Mouse (Mus musculus): ENCODE results near the gene Nr1h2. TPM values are rescaled to one million over a fixed set of nuclear protein-coding genes. Genes with fewer than 3 reads are reported as not detected.
A peak's percentile ranks its signal among the peaks of the same experiment; 100 is the strongest.

The Nr1h2 gene
- total and polyA plus RNA-seq, 3 experiments = 49.7 to 82.3 TPM; not detected in 1

DNA sequence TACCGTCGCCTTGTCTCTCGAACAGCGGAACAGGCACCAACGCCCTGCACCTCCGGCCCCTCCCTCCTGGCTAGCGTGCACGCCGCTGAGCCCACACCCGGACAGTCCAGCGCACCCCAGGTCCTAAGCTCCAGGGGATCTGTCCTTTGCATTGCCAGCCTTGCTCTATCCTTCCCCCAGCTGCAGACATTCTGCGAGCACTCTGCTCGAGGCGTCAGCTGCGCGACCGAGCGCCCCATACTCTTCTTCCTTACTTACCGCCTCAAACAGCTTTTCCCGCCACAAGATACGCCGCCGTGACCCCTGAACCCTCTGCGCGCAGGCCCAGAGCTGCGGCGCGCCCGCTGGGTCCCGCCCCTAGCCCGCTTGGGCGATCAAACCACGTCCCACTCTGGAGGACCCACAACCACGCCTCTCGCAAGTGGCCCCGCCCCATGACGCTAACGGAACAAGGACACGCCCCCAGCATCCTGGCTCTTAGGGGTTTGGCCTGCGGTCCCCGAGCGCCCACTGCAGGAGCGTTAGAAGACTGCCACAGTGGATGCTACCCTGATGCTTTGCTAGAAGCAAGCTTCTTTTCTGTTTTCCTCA is 5.2 kb downstream of the Nr1h2 start, which contains the start of gene Pold1 (continued):
- no peak for TF ChIP-seq GABPA (IDR thresholded peaks at IDR 0.05; ENCODE audit: low read depth, low read length)
- TF ChIP-seq TCF12 (IDR thresholded peaks at IDR 0.05; ENCODE audit: low read depth, low read length) = peak; percentile 8; the same call in 1 of the 2 replicates
- peak; percentile 80; the same call in 1 of the 2 replicates for TF ChIP-seq MAZ (IDR thresholded peaks at IDR 0.05; ENCODE audit: low read depth, low read length)
- peak; percentile 74 for TF ChIP-seq ELF1 (IDR thresholded peaks at IDR 0.05; ENCODE audit: low read depth, low read length)
- TF ChIP-seq TAL1 (IDR thresholded peaks at IDR 0.05; ENCODE audit: low read length) = no peak
- no peak for TF ChIP-seq ZKSCAN1 (IDR thresholded peaks at IDR 0.05; ENCODE audit: low read depth, low read length)
- TF ChIP-seq CHD2 (IDR thresholded peaks at IDR 0.05; ENCODE audit: low read length) = no peak
- TF ChIP-seq KAT2A (conservative IDR thresholded peaks at IDR 0.05; ENCODE audit: low read depth, low read length) = no peak; the same call in 1 of the 2 replicates
- TF ChIP-seq ZMIZ1 (IDR thresholded peaks at IDR 0.05; ENCODE audit: low read depth, low read length) = 0 out of 2 replicates have a peak, but pooled peaks have one; percentile 25
- TF ChIP-seq USF2 (IDR thresholded peaks at IDR 0.05; ENCODE audit: borderline replicate concordance in 1 of 2, insufficient read depth in 1 of 2, low read depth in 1 of 2, low read length in 2 of 2) = no peak
- TF ChIP-seq EP300 (IDR thresholded peaks at IDR 0.05; ENCODE audit: low read depth in 1 of 2, low read length in 2 of 2) = no peak
- no peak for TF ChIP-seq MEF2A (IDR thresholded peaks at IDR 0.05; ENCODE audit: extremely low read depth, insufficient replicate concordance, low read depth, low read length, poor library complexity, severe bottlenecking)
- peak; percentile 56 for TF ChIP-seq SMC3 (IDR thresholded peaks at IDR 0.05; ENCODE audit: low read depth, low read length)
- no peak for TF ChIP-seq POLR2AphosphoS5 (IDR thresholded peaks at IDR 0.05; ENCODE audit: borderline replicate concordance, low read depth, low read length)

DNA sequence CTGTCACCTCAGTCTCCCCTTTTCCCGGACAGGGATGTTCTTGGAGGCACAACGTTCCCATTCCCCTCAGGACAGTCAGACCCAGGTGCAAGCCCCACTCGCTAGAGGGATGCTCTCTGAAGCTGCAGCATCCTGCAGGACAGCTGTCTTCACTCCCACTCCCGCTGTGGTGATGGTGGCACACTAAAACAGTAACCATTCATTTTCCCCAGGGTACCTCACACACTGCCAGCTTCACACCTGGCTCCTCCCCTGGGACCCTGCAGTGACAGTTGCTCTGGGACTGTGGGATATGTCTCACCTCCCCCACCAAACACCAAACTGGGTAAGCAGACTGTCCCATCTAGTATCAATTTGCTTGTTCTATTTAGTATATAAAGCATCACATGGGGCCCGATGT is 6.0 kb downstream of the Nr1h2 start:
- DNase-seq (ENCODE audit: low read depth, low spot score) = peak; percentile 28
- peaks cover 0 to 13% of the 10 kb centered on the region in 2 experiments; a peak in 3 of 4 replicates for H3K4me1 ChIP-seq (ENCODE audit: control insufficient read depth in 1 of 2, insufficient read depth in 2 of 2, low read length in 2 of 2)
- H3K79me2 ChIP-seq (ENCODE audit: control insufficient read depth, insufficient read depth, low read length, poor library complexity) = peaks cover 28% of the 10 kb centered on the region
- no peaks in the 10 kb centered on the region for H3K27me3 ChIP-seq (ENCODE audit: control insufficient read depth in 1 of 2, insufficient read depth in 2 of 2, low read length in 2 of 2)
- TF ChIP-seq ZC3H11A (IDR thresholded peaks at IDR 0.05; ENCODE audit: low read depth, low read length) = no peak
- no peak for TF ChIP-seq ZNF384 (IDR thresholded peaks at IDR 0.05; ENCODE audit: low read depth, low read length)
- TF ChIP-seq NELFE (IDR thresholded peaks at IDR 0.05; ENCODE audit: low read depth, low read length) = no peak
- no peak for TF ChIP-seq TAL1 (IDR thresholded peaks at IDR 0.05; ENCODE audit: low read length)
- TF ChIP-seq MXI1 (IDR thresholded peaks at IDR 0.05; ENCODE audit: low read depth, low read length) = no peak
- TF ChIP-seq MYC (IDR thresholded peaks at IDR 0.05; ENCODE audit: low read depth, low read length) = no peak
- no peak for TF ChIP-seq CTCF (IDR thresholded peaks at IDR 0.05 in 2 of 3, conservative IDR thresholded peaks at IDR 0.05 in 1 of 3; ENCODE audit: control insufficient read depth in 1 of 3, insufficient read depth in 1 of 3, low read depth in 2 of 3, low read length in 3 of 3, poor library complexity in 1 of 3, severe bottlenecking in 1 of 3)
- TF ChIP-seq TCF12 (IDR thresholded peaks at IDR 0.05; ENCODE audit: low read depth, low read length) = no peak
- TF ChIP-seq CHD1 (IDR thresholded peaks at IDR 0.05; ENCODE audit: low read depth, low read length) = no peak
- TF ChIP-seq UBTF (IDR thresholded peaks at IDR 0.05; ENCODE audit: borderline replicate concordance, insufficient read depth, low read depth, low read length) = no peak
- TF ChIP-seq POLR2AphosphoS2 (IDR thresholded peaks at IDR 0.05; ENCODE audit: low read length) = no peak; the same call in 1 of the 2 replicates
- no peak for TF ChIP-seq JUND (IDR thresholded peaks at IDR 0.05; ENCODE audit: low read depth, low read length)
- no peak for TF ChIP-seq RAD21 (IDR thresholded peaks at IDR 0.05; ENCODE audit: low read depth, low read length)
- no peak for TF ChIP-seq MYB (IDR thresholded peaks at IDR 0.05; ENCODE audit: low read depth, low read length)
- TF ChIP-seq TBP (IDR thresholded peaks at IDR 0.05; ENCODE audit: low read depth, low read length) = no peak
- no peak for TF ChIP-seq POLR2A (IDR thresholded peaks at IDR 0.05; ENCODE audit: control insufficient read depth in 1 of 2, insufficient read depth in 1 of 2, low read depth in 1 of 2, low read length in 2 of 2, poor library complexity in 1 of 2)
- H3K27ac ChIP-seq (ENCODE audit: control insufficient read depth, low read depth, low read length) = peak overlapping the region; percentile 94
- H3K36me3 ChIP-seq (ENCODE audit: control insufficient read depth in 1 of 2, insufficient read depth in 2 of 2, low read length in 2 of 2) = no peaks in the 10 kb centered on the region; a peak in 2 of 4 replicates
- no peaks in the 10 kb centered on the region for H3K9me3 ChIP-seq (replicated peaks; ENCODE audit: insufficient read depth, low read length)
- H3K4me3 ChIP-seq (ENCODE audit: control insufficient read depth in 1 of 2, insufficient read depth in 1 of 2, low read depth in 2 of 2, low read length in 2 of 2) = peak overlapping the region; percentile 71 to 78
- H3K9ac ChIP-seq (ENCODE audit: control insufficient read depth, low read depth, low read length, poor library complexity, severe bottlenecking) = peak overlapping the region; percentile 94

All from MEL (cell line).